Mouse (Mus musculus) T-cell, adult 2 months (primary cell): Measurements from ENCODE around the gene 4930438A08Rik.

Source experiments
- DNase-seq: peaks from one replicate; pipeline ENCODE4 v3.0.0; 2022; ENCODE audit warnings: low spot score

The 4930438A08Rik gene

DNA sequence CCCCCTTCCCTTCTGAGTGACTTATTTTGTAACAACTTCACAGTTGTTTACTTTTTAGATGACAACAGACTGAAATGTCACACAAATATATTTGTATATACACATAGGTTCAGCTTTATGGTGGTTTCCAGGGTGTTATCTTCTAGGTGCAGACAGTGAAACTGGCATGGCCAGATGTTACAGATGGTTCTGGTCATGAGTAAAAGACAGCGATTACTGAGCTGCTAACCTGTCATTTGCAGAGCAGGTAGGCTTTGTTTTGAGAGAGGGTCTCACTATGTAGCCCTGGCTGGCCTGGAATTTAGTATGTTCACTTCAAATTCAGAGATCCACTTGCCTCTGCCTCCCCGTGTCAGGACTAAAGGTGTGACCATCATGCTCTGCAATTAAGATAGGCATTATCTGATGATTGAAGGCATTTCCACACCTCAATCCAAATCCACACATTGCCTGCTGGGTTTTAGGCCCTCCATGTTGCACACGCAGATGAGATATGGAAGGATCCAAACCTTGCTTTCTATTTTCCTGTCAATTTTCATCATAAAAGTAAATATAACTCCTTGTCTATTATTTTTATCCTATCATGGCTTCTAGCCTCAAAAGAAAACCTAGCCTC, 50.1 kb downstream of the 4930438A08Rik start:
- no peak for DNase-seq

- DNase-seq = peak; percentile 47
Measured at GRCm38 (mm10) chr11:58326781-58327180, 52.2 kb downstream of the 4930438A08Rik start.

DNA sequence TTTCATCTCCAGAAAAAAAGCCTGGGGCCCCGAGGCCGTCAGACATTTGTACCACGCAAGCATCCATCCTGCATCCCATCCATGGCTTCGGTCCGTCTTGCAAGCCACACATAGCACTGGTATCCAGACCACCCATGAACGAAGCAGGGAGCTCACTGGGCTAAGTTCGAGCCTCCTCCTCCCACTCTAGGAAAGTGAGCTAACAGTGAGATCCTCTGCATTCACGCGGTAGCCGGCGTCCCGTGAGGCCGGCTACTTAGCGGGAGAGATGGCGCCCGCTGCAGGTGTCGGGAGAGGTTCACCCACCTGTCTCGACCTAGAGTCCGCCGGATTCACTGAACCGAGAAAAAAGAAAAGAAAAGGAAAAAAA, 55.3 kb downstream of the 4930438A08Rik start:
- no peak for DNase-seq

DNA sequence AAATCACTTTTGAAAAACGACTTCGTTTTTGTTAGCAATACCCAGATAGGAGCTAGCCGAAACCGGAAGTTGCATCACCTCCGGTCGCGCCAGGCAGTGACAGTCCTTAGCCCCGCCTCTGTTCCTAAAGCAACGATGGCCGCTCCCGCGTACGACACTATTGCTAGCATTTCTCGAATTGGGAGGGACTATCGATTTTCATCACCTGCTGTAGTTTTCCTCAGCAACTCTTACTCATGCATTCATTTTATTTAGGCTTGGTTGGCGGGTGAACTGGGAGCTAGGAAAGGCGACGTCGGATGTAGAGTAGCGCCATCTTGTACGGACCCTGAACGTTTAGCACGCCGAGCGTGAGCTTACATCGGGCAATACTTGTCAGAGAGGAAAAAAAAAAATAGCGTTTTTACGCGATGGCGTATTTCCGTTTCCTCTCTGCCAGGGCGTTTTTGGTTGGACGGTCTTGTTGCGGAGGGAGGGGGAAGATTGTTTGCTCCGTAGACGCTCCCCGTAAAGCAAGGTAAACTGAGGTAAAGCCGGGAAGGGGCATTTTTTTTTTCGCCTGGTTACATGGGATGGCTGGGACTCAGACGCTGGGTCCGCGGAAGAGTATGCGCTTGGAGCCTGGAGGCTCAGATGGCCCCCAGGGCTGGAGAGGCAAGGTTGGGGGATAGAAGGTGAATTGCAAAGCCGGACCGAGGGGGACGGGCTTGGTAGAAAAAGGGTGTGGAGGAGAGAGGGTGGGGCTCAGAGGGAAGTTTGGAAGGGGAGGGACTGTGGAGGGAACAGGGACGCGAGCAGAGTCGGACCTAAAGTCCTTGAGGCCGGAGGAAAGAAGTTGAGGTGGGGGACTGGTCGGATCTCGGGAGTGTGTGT, 55.9 kb downstream of the 4930438A08Rik start, which contains the start of the genes Zfp672 and Sh3bp5l:
Gene Zfp672, minus strand, starts transcription at position 64 of the 873 bp plus-strand sequence.
Gene Sh3bp5l, plus strand, starts transcription at position 449 of the 873 bp plus-strand sequence.
- peak; percentile 90 for DNase-seq

DNA sequence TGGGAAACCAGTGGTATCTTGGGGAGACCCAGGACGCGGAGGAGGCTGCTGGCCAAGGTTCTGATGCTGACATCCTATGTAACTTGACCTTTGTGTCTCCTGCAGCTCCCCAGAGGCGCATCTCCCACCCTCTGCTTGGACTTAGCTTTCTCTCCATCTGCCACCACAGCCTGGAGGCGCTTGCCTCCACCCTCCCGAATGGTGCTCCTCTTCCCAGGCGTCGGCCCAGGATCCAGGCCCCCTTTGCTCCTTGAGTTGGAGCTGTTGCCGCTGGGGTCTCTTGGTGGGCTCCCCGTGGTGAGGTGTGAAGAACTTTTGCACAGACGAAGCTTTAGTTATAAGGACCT, 56.5 kb downstream of the 4930438A08Rik start:
- no peak for DNase-seq

DNA sequence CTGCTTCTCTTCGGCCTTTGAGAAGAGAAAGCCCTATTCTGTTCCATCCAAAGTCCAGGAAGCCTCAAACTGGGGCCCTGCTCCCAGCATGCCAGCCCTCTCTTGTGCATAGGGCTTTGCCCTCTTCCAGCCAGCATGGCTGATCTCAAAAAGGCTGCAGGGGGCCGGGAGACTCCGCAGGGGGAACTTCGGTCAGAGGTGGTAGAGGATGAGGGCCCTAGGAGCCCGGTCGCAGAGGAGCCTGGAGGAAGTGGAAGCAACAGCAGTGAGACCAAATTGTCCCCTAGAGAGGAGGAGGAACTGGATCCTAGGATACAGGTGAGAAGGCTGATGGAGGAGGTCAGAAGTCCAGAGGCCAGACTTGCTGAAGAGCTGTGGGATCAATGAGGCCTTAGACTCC, 56.9 kb downstream of the 4930438A08Rik start:
- DNase-seq = no peak

GRCm38 (mm10) chr11:58334746-58335145, 60.1 kb downstream of the 4930438A08Rik start:
- no peak for DNase-seq
